Mouse (Mus musculus) stomach, postnatal 0 days (tissue): Measurements from ENCODE around the gene Zfp113.

Source experiments
- CTCF ChIP-seq: IDR thresholded peaks from 2 replicates; pipeline ENCODE4 v1.5.1; 2016; ENCODE audit warnings: antibody characterized with exemption, low read depth, mild to moderate bottlenecking, moderate library complexity
- EP300 ChIP-seq: optimal IDR thresholded peaks from 2 replicates; pipeline ENCODE3; 2016; ENCODE audit warnings: antibody characterized with exemption

DNA sequence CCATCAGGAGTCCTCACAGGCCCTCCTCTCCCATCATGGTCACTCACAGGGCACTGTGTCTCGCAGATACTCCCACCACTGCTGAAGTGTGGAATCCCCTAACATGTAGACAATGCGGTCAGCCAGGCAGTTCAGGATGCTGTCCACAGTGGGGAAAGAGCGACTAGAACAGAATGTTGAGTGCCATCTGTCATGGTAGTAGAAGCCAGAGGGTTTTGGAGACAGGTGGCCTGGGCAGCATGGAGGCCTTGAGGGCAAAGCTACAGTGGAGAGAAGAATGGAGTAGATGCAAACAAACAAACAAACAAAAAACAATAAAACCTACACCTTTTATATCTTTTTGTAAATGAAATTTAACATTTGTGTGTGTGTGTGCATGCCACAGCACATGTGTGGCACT lies 46.5 kb upstream of the Zfp113 start:
- TF ChIP-seq CTCF, result no peak
- no peak for TF ChIP-seq EP300
